Mouse (Mus musculus) embryonic facial prominence, embryonic 14.5 days (tissue): ENCODE data around the gene Nlrc5. TPM values are rescaled to one million over a fixed set of nuclear protein-coding genes. Genes with fewer than 3 reads are reported as not detected.
"Not testable (repeated sequence)": the region's sequence is repeated elsewhere in the genome, so short reads cannot be mapped to it uniquely, and the experiment has no call there.

Experiments
- ATAC-seq: fragments of 200-750 bp; cut with Nextera tagmentation; 2 replicates; pipeline ENCODE4 v1.8.0; 2017; ENCODE audit warnings: low read depth, moderate number of reproducible peaks, moderate TSS enrichment
- DNase-seq: peaks from one replicate; pipeline ENCODE4 v3.0.0-alpha.2; 2015; ENCODE audit warnings: low spot score
- H3K27ac ChIP-seq: fragments of 300-500 bp; sonication (generic); replicated peaks from 2 replicates; pipeline ENCODE4 v1.5.1; 2014; ENCODE audit warnings: low read depth, mild to moderate bottlenecking, low read length, moderate library complexity
- H3K27me3 ChIP-seq: fragments of 300-500 bp; sonication (generic); replicated peaks from 2 replicates; pipeline ENCODE4 v1.6.1; 2014; ENCODE audit warnings: low read length; ENCODE audit not compliant: control insufficient read depth, insufficient read depth
- H3K36me3 ChIP-seq: fragments of 300-500 bp; sonication (generic); 2 replicates; pipeline ENCODE4 v1.6.1; 2014; ENCODE audit warnings: low read length, mixed read lengths; ENCODE audit not compliant: control insufficient read depth, insufficient read depth
- H3K4me1 ChIP-seq: fragments of 300-500 bp; sonication (generic); 2 replicates; pipeline ENCODE4 v1.6.1; 2014; ENCODE audit warnings: antibody characterized with exemption, low read length; ENCODE audit not compliant: control insufficient read depth, insufficient read depth
- H3K4me2 ChIP-seq: fragments of 300-500 bp; sonication (generic); 2 replicates; pipeline ENCODE4 v1.6.1; 2014; ENCODE audit warnings: low read depth, mild to moderate bottlenecking, low read length, moderate library complexity, mixed read lengths
- H3K4me3 ChIP-seq: fragments of 300-500 bp; sonication (generic); 2 replicates; pipeline ENCODE4 v1.5.1; 2014; ENCODE audit warnings: low read depth, mild to moderate bottlenecking, low read length
- H3K9ac ChIP-seq: fragments of 300-500 bp; sonication (generic); 2 replicates; pipeline ENCODE4 v1.6.1; 2014; ENCODE audit warnings: low read depth, mild to moderate bottlenecking, low read length, moderate library complexity, mixed read lengths
- H3K9me3 ChIP-seq: fragments of 300-500 bp; sonication (generic); 2 replicates; pipeline ENCODE4 v1.6.1; 2016; ENCODE audit warnings: low read length; ENCODE audit not compliant: control insufficient read depth
- WGBS: fragments of 180-500 bp; shearing (Covaris S2); extraction: QIAGEN DNeasy Blood & Tissue Kit; methylation state at CpG from one replicate; pipeline ENCODE4 v1.1.7; 2014; 5-methylcytosine and 5-hydroxymethylcytosine counted together
- polyA plus RNA-seq: library from polyadenylated mRNA; unstranded; fragments of >200 nt; fragmentation: Nextera tagmentation; extraction: Ambion mirVana; gene quantifications from 2 replicates; pipeline ENCODE4 v1.2.1, GENCODE M21; 2014

Gene Nlrc5
- polyA plus RNA-seq, 1 experiment from 2014 or later = 0.39 TPM

DNA sequence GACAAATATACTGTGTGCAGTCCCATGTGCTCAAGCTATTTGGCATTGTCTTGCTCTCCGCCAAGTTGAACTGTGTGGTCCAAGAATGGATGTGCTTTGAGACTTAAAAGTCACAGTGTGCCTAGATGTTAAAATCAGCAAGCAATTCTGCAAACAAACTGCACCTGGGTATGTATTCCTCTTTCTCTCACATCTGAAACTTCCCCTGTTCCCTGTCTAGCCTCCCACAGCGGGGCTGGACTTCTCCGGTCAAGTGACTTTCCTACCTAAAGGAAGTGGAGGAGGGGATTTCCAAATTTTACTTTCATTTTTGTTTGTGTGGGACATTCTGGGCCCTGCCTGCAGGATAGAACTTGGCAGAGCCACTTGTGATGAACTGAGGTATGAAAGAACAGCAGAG is 9.0 kb downstream of the Nlrc5 start:
- 88% methylated on average over 3 of the region's 3 CpGs for WGBS
- H3K36me3 ChIP-seq = no peaks in the 10 kb centered on the region
- H3K27me3 ChIP-seq = no peaks in the 10 kb centered on the region
- H3K9ac ChIP-seq = no peak overlapping the region
- ATAC-seq (no peak), DNase-seq (no peak)
- H3K4me2 ChIP-seq = no peak overlapping the region
- no peaks in the 10 kb centered on the region for H3K4me1 ChIP-seq
- H3K9me3 ChIP-seq = no peaks in the 10 kb centered on the region
- no peak overlapping the region for H3K4me3 ChIP-seq
- no peak overlapping the region for H3K27ac ChIP-seq

DNA sequence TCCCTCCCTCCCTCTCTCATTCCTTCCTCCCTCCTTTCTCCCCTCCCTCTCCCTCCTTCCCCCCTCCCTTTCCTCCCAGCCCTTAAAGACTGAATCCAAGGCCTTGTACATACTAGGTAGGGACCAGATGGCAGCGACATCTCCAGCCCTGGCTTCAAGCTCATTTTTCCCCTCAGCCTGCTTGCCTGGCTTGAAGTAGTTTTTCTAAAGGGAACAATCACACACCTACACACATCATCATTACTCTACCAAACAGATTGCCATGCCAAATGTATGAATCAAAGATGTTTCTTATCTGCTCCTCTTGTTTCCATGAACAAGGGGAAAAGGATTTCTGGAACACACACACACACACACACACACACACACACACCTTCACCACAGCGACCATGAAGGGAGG is 10.3 kb downstream of the Nlrc5 start:
- H3K27me3 ChIP-seq = no peaks in the 10 kb centered on the region
- H3K4me2 ChIP-seq = no peak overlapping the region
- WGBS = 64% methylated on average over 2 of the region's 2 CpGs
- H3K9me3 ChIP-seq = no peaks in the 10 kb centered on the region
- no peak overlapping the region for H3K27ac ChIP-seq
- H3K9ac ChIP-seq = no peak overlapping the region
- no peaks in the 10 kb centered on the region for H3K4me1 ChIP-seq
- no peak overlapping the region for H3K4me3 ChIP-seq
- no peak for ATAC-seq
- no peak for DNase-seq
- H3K36me3 ChIP-seq = no peaks in the 10 kb centered on the region

DNA sequence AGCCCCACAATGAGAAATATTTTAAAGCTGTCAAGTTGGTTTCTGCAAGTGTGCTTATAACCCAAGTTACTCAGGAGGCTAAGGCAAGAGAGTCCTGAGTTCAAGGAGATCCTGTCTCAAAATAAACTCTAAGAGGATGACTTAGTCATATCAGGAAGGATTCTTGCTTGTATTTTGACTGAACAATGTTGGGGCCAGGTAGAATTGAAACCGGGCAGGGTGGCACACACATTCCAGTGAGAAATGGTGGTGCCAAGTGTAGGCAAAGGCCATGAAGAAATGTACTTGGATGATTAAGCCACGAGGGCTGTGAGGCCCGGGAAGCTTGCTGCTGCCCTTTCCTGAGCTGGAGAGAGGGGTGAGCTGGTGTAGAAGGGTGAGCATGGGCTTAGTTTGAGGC is 13.0 kb downstream of the Nlrc5 start:
- no peaks in the 10 kb centered on the region for H3K9me3 ChIP-seq
- 84% methylated on average over 3 of the region's 3 CpGs for WGBS

DNA sequence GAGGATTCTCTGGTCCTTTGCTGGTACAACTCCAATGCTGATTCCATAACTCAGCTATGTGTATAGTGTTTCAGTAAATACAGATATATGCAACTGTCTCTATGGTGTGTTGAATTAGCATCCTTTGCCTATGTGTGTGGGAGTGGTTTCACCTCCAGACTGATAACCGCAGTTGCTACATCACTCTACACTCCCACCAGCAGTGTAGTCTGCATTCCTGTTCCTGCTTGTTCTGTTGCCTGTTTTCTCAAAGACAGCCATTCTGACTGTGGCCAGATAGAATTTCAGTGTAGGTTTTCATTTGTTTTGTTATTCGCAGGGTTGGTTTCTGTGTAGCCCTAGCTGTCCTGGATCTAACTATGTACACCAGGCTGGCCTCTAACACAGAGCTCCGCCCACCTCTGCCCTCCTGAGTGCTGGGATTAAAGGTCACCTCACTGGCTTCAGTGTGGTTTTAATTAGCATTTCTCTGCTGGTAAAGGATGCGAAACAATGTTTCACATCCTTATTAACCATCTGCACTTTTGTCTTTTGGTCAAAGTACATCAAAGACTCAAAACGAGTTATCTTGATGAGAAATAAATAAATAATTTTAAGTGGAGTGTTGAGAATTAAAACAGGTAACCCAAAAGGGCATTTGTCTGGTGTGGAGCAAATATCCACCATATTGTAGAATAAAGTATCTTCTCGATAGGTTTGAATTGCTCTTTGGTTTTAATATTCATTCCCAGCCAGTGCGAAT is 13.6 kb downstream of the Nlrc5 start:
- Histone ChIP-seq H3K27ac (no peak overlapping the region), H3K4me1 (no peaks in the 10 kb centered on the region), H3K4me3 (no peak overlapping the region), H3K27me3 (no peaks in the 10 kb centered on the region), H3K9ac (no peak overlapping the region), H3K4me2 (no peak overlapping the region), H3K36me3 (no peaks in the 10 kb centered on the region), H3K9me3 (no peaks in the 10 kb centered on the region)
- DNase-seq (no peak), ATAC-seq (no peak)
- WGBS = 53% methylated on average over 7 of the region's 7 CpGs

More for the DNA sequence above, 13.0 kb downstream of the Nlrc5 start:
- H3K4me1 ChIP-seq = no peaks in the 10 kb centered on the region
- H3K4me2 ChIP-seq = no peak overlapping the region
- DNase-seq (no peak), ATAC-seq (no peak)
- no peak overlapping the region for H3K27ac ChIP-seq
- no peak overlapping the region for H3K4me3 ChIP-seq
- H3K9ac ChIP-seq = no peak overlapping the region
- no peaks in the 10 kb centered on the region for H3K36me3 ChIP-seq
- no peaks in the 10 kb centered on the region for H3K27me3 ChIP-seq

DNA sequence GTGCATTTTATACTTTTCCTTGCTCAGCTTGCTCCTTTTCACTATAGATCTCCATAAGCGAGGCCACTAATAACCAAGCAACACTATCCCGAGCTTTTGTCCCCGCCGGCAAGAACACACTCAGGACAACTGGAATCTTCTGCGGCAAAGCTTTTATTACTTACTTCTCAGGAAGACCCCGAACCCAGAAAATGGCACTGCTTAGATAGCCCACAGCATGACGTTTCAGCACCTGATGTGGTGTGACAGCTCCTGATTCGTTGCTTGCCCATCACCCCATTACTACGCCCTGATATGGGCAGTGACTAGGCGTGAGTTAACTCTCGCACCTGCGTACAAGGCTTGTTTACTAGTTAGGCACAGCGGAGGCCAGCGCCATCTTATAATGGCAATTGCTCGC is 18.8 kb downstream of the Nlrc5 start:
- H3K4me2 ChIP-seq, DNase-seq, H3K36me3 ChIP-seq, H3K27me3 ChIP-seq, H3K9me3 ChIP-seq, H3K4me3 ChIP-seq, H3K4me1 ChIP-seq, H3K27ac ChIP-seq, ATAC-seq, H3K9ac ChIP-seq: not testable (repeated sequence)
- 86% methylated on average over 15 of the region's 15 CpGs for WGBS

DNA sequence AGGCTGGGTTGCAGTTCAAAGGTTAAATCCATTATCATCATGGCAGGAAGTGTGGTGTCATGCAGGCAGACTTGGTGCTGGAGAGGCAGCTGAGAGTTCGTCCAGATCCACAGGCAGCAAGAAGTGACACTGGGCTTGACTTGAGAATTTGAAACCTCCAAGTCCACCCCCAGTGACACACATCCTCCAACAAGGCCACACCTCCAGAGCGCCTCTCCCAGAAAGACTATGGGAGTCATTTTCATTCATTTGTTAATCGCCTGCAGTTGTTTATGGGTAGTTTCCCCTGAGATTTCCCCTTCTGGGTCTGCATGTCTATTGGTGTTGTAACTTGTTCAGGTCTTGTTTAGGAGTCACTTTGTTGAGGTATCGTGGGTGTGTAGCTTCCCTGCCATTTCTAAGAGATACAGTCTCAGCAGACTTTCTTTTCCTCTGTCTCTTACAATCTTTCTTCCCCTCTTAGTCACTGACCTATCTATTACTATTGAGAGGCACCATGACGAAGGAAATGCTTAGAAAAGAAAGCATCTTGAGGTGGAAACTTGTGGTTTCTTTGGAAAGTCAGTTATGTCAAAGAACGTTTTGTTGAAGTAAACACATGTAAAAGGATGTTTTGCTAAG is 19.8 kb downstream of the Nlrc5 start:
- no peaks in the 10 kb centered on the region for H3K4me1 ChIP-seq
- no peaks in the 10 kb centered on the region for H3K9me3 ChIP-seq
- no peak for DNase-seq

DNA sequence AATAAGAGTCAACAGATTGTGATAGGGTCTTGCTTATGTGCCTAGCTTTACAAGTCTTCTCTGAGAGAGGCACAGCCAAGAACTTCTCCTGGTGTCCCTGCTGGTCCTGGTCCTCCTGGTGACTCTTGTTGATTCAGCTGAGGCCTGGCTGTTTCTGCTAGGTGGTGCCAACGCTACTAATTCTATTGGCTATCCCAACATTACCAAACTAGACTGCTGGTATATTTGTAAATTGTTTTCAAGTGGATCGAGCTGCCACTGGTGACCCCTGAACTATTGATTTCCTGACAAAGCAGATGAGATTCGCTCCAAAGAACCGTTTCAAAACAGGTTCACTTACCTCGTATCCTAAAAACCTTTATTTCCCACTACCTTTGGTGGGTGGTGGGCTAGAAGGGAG is 20.7 kb downstream of the Nlrc5 start:
- 83% methylated on average over 5 of the region's 5 CpGs for WGBS
- no peaks in the 10 kb centered on the region for H3K27me3 ChIP-seq
- no peaks in the 10 kb centered on the region for H3K36me3 ChIP-seq
- DNase-seq (no peak), ATAC-seq (no peak)
- no peak overlapping the region for H3K4me2 ChIP-seq
- H3K9ac ChIP-seq = no peak overlapping the region
- no peak overlapping the region for H3K27ac ChIP-seq
- no peaks in the 10 kb centered on the region for H3K4me1 ChIP-seq
- H3K9me3 ChIP-seq = no peaks in the 10 kb centered on the region
- H3K4me3 ChIP-seq = no peak overlapping the region

More for the DNA sequence above, 19.8 kb downstream of the Nlrc5 start:
- H3K27me3 ChIP-seq = no peaks in the 10 kb centered on the region
- H3K9ac ChIP-seq = no peak overlapping the region
- H3K4me3 ChIP-seq = no peak overlapping the region
- no peak for ATAC-seq
- H3K4me2 ChIP-seq = no peak overlapping the region
- WGBS = 78% methylated on average over 6 of the region's 6 CpGs
- no peaks in the 10 kb centered on the region for H3K36me3 ChIP-seq
- no peak overlapping the region for H3K27ac ChIP-seq

DNA sequence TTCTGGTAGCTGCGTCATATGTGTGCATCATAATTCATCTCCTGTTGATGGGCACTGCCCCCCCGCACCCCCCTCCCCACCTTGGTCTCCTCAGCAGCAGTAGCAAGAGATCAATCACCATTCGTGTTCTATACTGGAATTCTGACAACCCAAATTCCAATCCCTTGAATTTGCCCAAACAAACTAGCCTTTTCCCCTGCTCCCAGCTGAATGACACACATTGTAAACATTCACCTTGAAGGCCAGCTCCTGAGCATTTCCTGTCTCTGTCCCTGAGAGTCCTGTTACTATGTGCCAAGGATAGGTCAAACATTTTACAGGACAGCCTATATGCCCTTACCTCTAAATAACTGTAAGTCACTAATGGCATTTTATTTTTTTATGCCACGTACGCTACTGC is 21.9 kb downstream of the Nlrc5 start:
- no peak overlapping the region for H3K27ac ChIP-seq
- H3K4me3 ChIP-seq = no peak overlapping the region
- DNase-seq = no peak
- no peaks in the 10 kb centered on the region for H3K27me3 ChIP-seq
- H3K9ac ChIP-seq = no peak overlapping the region
- ATAC-seq = no peak
- WGBS = 73% methylated on average over 5 of the region's 5 CpGs
- H3K9me3 ChIP-seq = no peaks in the 10 kb centered on the region
- no peaks in the 10 kb centered on the region for H3K36me3 ChIP-seq
- H3K4me1 ChIP-seq = no peaks in the 10 kb centered on the region
- no peak overlapping the region for H3K4me2 ChIP-seq

DNA sequence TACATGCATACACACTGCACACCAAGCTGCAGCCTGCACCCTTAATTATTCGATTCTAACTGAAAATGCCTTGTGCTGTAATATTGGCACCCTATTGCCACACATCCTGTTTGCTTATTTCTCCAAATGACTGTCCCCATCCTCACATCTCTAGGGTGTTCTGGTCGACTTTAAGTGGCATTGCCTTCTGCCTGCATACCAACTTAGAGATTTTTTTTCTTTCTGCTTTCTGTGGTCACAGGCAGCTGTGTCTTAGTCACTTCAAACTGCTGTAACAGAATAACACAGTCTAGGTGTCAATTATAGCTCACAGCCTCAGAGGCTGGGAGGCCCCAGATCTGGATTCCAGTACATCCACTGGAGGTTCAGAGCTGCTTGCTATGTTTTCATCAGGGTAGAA is 24.4 kb downstream of the Nlrc5 start:
- H3K27me3 ChIP-seq = no peaks in the 10 kb centered on the region
- H3K9ac ChIP-seq = no peak overlapping the region
- no peaks in the 10 kb centered on the region for H3K9me3 ChIP-seq
- DNase-seq (no peak), ATAC-seq (no peak)
- no peaks in the 10 kb centered on the region for H3K36me3 ChIP-seq
- H3K4me3 ChIP-seq = no peak overlapping the region
- H3K4me1 ChIP-seq = no peaks in the 10 kb centered on the region
- H3K4me2 ChIP-seq = no peak overlapping the region
- H3K27ac ChIP-seq = no peak overlapping the region
- whole genome bisulfite sequencing = 76% methylated on average over 2 of the region's 2 CpGs
